Mouse (Mus musculus) hindbrain, embryonic 11.5 days (tissue): ENCODE measurements at regions not wholly inside any gene's neighbourhood (a gene's known extent, or its start where the extent isn't known, plus 50 kb on each side); places are given as distances from the start of the nearest gene placed in this dataset.

Source experiments
- ATAC-seq: fragments of 200-750 bp; cut with Nextera tagmentation; 2 replicates; pipeline ENCODE4 v1.8.0; 2017; ENCODE audit warnings: mild to moderate bottlenecking, moderate TSS enrichment, moderate library complexity; ENCODE audit not compliant: low FRiP score
- DNase-seq: peaks from one replicate; pipeline ENCODE4 v3.0.0-alpha.2; 2015; ENCODE audit warnings: low spot score
- H3K27ac ChIP-seq: fragments of 300-500 bp; sonication (generic); 2 replicates; pipeline ENCODE4 v1.5.1; 2014; ENCODE audit warnings: mild to moderate bottlenecking, low read depth, low read length
- H3K27me3 ChIP-seq: fragments of 300-500 bp; sonication (generic); 2 replicates; pipeline ENCODE4 v1.6.1; 2014; ENCODE audit warnings: mild to moderate bottlenecking, low read length, moderate library complexity, mixed read lengths; ENCODE audit not compliant: control insufficient read depth, insufficient read depth
- H3K36me3 ChIP-seq: fragments of 300-500 bp; sonication (generic); 2 replicates; pipeline ENCODE4 v1.6.1; 2014; ENCODE audit warnings: mild to moderate bottlenecking, low read length, moderate library complexity, mixed read lengths; ENCODE audit not compliant: control insufficient read depth, insufficient read depth
- H3K4me1 ChIP-seq: fragments of 300-500 bp; sonication (generic); replicated peaks from 2 replicates; pipeline ENCODE4 v1.6.1; 2014; ENCODE audit warnings: low read length, mixed read lengths; ENCODE audit not compliant: control insufficient read depth, insufficient read depth
- H3K4me2 ChIP-seq: fragments of 300-500 bp; sonication (generic); replicated peaks from 2 replicates; pipeline ENCODE4 v1.6.1; 2014; ENCODE audit warnings: mild to moderate bottlenecking, low read depth, low read length
- H3K4me3 ChIP-seq: fragments of 300-500 bp; sonication (generic); 2 replicates; pipeline ENCODE4 v1.5.1; 2014; ENCODE audit warnings: low read depth, low read length
- H3K9ac ChIP-seq: fragments of 300-500 bp; sonication (generic); 2 replicates; pipeline ENCODE4 v1.6.1; 2014; ENCODE audit warnings: low read depth, low read length
- H3K9me3 ChIP-seq: fragments of 300-500 bp; sonication (generic); 2 replicates; pipeline ENCODE4 v1.6.1; 2016; ENCODE audit warnings: low read length; ENCODE audit not compliant: control insufficient read depth
- WGBS: fragments of 180-500 bp; shearing (Covaris S2); extraction: QIAGEN DNeasy Blood & Tissue Kit; methylation state at CpG from one replicate; pipeline ENCODE4 v1.1.7; 2014; 5-methylcytosine and 5-hydroxymethylcytosine counted together

DNA sequence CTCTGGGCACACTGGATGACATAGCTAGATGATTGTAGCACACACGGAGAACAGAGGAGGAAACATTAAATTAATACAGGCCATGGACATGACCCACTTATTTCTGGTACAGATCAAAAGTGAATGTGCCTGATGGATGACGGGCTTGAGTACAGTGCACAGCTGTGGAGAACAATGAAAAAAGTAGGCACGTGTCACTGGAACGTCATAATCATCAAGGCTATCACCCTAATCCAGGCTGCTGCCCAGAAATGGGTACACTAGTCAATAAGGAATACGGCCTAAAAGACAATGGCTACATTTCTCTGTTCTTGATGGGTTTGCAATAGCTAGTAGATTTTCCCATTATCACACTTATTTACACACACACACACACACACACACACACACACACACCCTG lies 118.3 kb upstream of the Prdm1 start:
- WGBS: 90% methylated on average over 5 of the region's 5 CpGs
- H3K27me3 ChIP-seq: no peaks in the 10 kb centered on the region
- no peaks in the 10 kb centered on the region for H3K36me3 ChIP-seq
- no peaks in the 10 kb centered on the region for H3K9me3 ChIP-seq
- H3K4me2 ChIP-seq: no peak overlapping the region
- H3K27ac ChIP-seq: no peak overlapping the region
- DNase-seq (no peak), ATAC-seq (no peak)
- no peaks in the 10 kb centered on the region for H3K4me1 ChIP-seq
- no peak overlapping the region for H3K9ac ChIP-seq
- no peak overlapping the region for H3K4me3 ChIP-seq

DNA sequence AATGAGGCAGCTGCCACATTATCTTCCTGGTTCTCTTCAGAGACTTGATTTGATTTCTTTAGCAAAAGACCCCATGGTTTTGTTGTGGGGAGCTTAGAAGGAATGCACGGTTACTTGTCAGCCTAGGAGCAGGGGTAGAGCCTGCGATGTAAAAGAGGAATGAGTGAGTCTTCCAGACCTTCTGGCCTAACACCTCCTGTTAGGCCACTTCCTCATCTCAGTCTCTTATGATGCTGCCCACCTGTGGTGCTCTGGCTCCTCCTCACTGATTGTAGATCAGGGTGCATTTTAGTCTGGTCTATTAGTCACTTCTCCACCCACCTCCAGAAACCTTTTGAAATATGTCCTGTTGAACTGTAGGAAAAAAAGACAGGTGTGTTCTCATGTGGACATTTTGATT lies 113.3 kb upstream of the Prdm1 start:
- Histone ChIP-seq H3K27ac (no peak overlapping the region), H3K9ac (no peak overlapping the region), H3K9me3 (no peaks in the 10 kb centered on the region), H3K4me1 (no peaks in the 10 kb centered on the region), H3K4me3 (no peak overlapping the region), H3K27me3 (no peaks in the 10 kb centered on the region), H3K4me2 (no peak overlapping the region), H3K36me3 (no peaks in the 10 kb centered on the region)
- WGBS: 90% methylated on average over 2 of the region's 2 CpGs
- no peak for DNase-seq
- ATAC-seq: no peak

DNA sequence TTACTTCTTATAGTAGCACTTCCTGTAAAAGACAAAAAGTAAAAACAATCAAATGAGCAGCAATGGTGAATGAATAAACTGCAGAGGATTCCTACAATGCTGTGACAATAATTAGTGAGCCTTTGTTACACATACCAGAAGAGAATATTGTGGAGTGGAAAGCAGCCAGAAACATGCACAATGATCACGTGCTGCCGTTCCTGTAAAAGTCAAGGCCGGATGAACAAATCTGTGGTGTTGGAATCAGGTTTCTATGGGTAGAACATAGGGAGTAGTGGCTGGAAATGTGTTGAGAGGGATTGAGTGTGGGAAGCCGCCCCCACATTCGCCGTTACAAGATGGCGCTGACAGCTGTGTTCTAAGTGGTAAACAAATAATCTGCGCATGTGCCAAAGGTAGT lies 112.3 kb upstream of the Prdm1 start:
- ATAC-seq (no peak), DNase-seq (no peak)
- H3K4me1 ChIP-seq: no peaks in the 10 kb centered on the region
- H3K9me3 ChIP-seq: no peaks in the 10 kb centered on the region
- no peak overlapping the region for H3K9ac ChIP-seq
- no peak overlapping the region for H3K27ac ChIP-seq
- WGBS: 95% methylated on average over 8 of the region's 8 CpGs
- no peaks in the 10 kb centered on the region for H3K27me3 ChIP-seq
- no peaks in the 10 kb centered on the region for H3K36me3 ChIP-seq
- H3K4me3 ChIP-seq: no peak overlapping the region
- no peak overlapping the region for H3K4me2 ChIP-seq

DNA sequence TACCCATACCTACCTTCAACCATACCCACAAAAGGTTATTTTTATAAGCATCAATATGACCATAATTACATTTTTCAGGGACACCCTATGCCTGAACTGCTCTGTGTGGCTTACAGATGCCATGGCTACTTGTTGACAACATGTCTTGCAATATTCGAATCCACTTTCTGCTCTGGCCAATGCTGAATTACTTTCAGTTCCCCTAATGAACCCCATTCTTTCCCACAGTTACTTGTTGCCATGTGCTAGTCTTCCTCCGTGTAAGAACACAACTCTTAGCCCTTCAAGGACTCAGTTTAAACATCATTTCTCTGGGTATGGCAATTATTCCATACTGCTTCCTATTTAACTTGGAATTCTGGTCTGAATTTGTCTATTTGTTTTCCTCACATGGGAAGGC lies 110.4 kb upstream of the Prdm1 start:
- Histone ChIP-seq H3K36me3 (no peaks in the 10 kb centered on the region), H3K4me2 (no peak overlapping the region), H3K4me3 (no peak overlapping the region), H3K27me3 (no peaks in the 10 kb centered on the region), H3K27ac (no peak overlapping the region), H3K9me3 (no peaks in the 10 kb centered on the region), H3K4me1 (no peaks in the 10 kb centered on the region), H3K9ac (no peak overlapping the region)
- ATAC-seq: no peak
- DNase-seq: no peak
- WGBS: 89% methylated on average over 2 of the region's 2 CpGs

DNA sequence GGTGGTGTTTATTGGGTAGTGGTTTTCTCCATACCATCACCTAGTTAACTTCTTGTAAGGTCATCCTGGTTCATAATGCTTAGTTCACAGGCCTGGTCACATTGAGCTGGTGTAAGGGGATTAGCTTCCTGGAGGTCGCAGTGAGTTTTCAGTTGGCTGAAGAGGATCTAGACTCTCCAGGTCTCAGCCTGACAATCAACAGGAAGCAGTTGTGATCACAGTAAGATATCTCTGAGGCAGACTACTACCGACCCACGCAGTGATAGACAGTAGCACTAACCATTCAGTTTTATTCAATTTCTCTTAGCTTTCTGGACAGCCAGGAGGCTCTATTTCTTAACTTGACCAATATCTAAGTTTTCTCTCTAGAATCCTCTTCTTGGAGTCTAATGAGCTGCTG lies 108.5 kb upstream of the Prdm1 start:
- no peak for ATAC-seq
- Histone ChIP-seq H3K4me3 (no peak overlapping the region), H3K9me3 (no peaks in the 10 kb centered on the region), H3K36me3 (no peaks in the 10 kb centered on the region), H3K9ac (no peak overlapping the region), H3K27ac (no peak overlapping the region), H3K4me1 (no peaks in the 10 kb centered on the region), H3K4me2 (no peak overlapping the region), H3K27me3 (no peaks in the 10 kb centered on the region)
- 82% methylated on average over 3 of the region's 3 CpGs for WGBS
- no peak for DNase-seq

- no peak for ATAC-seq
- no peak overlapping the region for H3K27ac ChIP-seq
- no peaks in the 10 kb centered on the region for H3K9me3 ChIP-seq
- H3K4me1 ChIP-seq: no peaks in the 10 kb centered on the region
- no peak overlapping the region for H3K9ac ChIP-seq
- no peaks in the 10 kb centered on the region for H3K36me3 ChIP-seq
- no peak overlapping the region for H3K4me3 ChIP-seq
- no peak for DNase-seq
- no peaks in the 10 kb centered on the region for H3K27me3 ChIP-seq
- H3K4me2 ChIP-seq: no peak overlapping the region
Observed at GRCm38 (mm10) chr10:44636061-44636460, 107.8 kb upstream of the Prdm1 start.

DNA sequence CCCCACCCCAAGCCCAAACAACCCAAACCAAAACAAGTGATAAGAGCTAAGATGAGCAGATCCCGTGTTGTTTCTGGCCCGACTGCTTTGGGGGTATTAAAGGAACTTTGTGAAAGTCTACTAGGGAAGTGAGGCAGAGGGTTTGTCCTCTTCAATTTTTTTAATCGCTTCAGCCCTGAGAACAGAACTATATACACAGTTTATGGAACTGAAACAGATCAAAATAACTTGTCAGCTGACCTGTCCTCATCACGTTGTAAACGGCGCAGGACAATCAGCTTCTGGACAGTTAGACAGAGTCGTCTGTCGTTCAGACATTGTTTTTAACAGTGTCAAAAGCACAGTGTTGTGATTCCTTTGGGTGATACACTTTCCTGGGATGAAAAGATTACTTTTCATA lies 103.3 kb upstream of the Prdm1 start:
- Histone ChIP-seq H3K9me3 (no peaks in the 10 kb centered on the region), H3K4me2 (no peak overlapping the region), H3K36me3 (no peaks in the 10 kb centered on the region), H3K4me3 (no peak overlapping the region), H3K4me1 (no peaks in the 10 kb centered on the region), H3K27ac (no peak overlapping the region), H3K9ac (no peak overlapping the region), H3K27me3 (no peaks in the 10 kb centered on the region)
- ATAC-seq (no peak), DNase-seq (no peak)
- WGBS: 80% methylated on average over 8 of the region's 8 CpGs

DNA sequence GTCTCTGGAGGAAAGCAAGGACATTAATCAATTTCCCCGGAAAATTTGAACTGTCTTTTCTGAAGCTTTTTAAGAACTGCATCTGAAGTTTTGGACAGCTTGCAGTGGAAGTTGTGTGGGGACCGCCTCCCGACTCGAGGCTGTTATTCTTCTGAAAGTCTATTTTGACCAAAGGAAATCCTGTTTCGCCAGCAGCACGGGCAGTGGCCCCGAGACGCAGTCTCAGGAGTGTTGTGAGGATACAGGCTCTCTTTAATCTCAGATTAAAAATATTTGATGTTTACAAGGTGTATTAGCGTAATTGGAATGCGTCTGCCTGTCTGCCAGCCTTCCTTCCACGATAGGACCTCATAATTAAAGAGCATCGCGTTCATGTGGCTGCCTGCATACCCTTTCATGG lies 102.2 kb upstream of the Prdm1 start:
- no peak for ATAC-seq
- H3K27ac ChIP-seq: no peak overlapping the region
- no peaks in the 10 kb centered on the region for H3K4me1 ChIP-seq
- WGBS: 84% methylated on average over 13 of the region's 13 CpGs
- no peaks in the 10 kb centered on the region for H3K9me3 ChIP-seq
- no peak overlapping the region for H3K4me3 ChIP-seq
- H3K36me3 ChIP-seq: no peaks in the 10 kb centered on the region
- H3K4me2 ChIP-seq: no peak overlapping the region
- DNase-seq: no peak
- H3K9ac ChIP-seq: no peak overlapping the region
- H3K27me3 ChIP-seq: no peaks in the 10 kb centered on the region

- 92% methylated on average over 3 of the region's 3 CpGs for WGBS
- no peaks in the 10 kb centered on the region for H3K4me1 ChIP-seq
Observed at GRCm38 (mm10) chr10:44628387-44628786, 100.1 kb upstream of the Prdm1 start.

More at GRCm38 (mm10) chr10:44628387-44628786, 100.1 kb upstream of the Prdm1 start:
- H3K4me3 ChIP-seq: no peak overlapping the region
- H3K36me3 ChIP-seq: no peaks in the 10 kb centered on the region
- ATAC-seq (no peak), DNase-seq (no peak)
- H3K9me3 ChIP-seq: no peaks in the 10 kb centered on the region
- no peak overlapping the region for H3K4me2 ChIP-seq
- no peak overlapping the region for H3K27ac ChIP-seq
- no peaks in the 10 kb centered on the region for H3K27me3 ChIP-seq
- no peak overlapping the region for H3K9ac ChIP-seq
